Mouse (Mus musculus) forebrain, embryonic 12.5 days (tissue): ENCODE results near the gene Clic1. TPM values are rescaled to one million over a fixed set of nuclear protein-coding genes. Genes with fewer than 3 reads are reported as not detected.
"Not testable (repeated sequence)": the region's sequence is repeated elsewhere in the genome, so short reads cannot be mapped to it uniquely, and the experiment has no call there.

Source experiments
- ATAC-seq: fragments of 200-750 bp; cut with Nextera tagmentation; 2 replicates; pipeline ENCODE4 v1.8.0; 2017; ENCODE audit warnings: moderate TSS enrichment; ENCODE audit not compliant: low FRiP score
- H3K27ac ChIP-seq: fragments of 300-500 bp; sonication (generic); 2 replicates; pipeline ENCODE4 v1.5.1; 2016; ENCODE audit warnings: mild to moderate bottlenecking
- H3K27me3 ChIP-seq: fragments of 300-500 bp; sonication (generic); 2 replicates; pipeline ENCODE4 v1.6.1; 2016; ENCODE audit warnings: mild to moderate bottlenecking
- H3K36me3 ChIP-seq: fragments of 300-500 bp; sonication (generic); replicated peaks from 2 replicates; pipeline ENCODE4 v1.6.1; 2016; ENCODE audit warnings: mild to moderate bottlenecking
- H3K4me1 ChIP-seq: fragments of 300-500 bp; sonication (generic); 2 replicates; pipeline ENCODE4 v1.6.1; 2016
- H3K4me2 ChIP-seq: fragments of 300-500 bp; sonication (generic); 2 replicates; pipeline ENCODE4 v1.6.1; 2016; ENCODE audit warnings: mild to moderate bottlenecking, moderate library complexity
- H3K4me3 ChIP-seq: fragments of 300-500 bp; sonication (generic); replicated peaks from 2 replicates; pipeline ENCODE4 v1.5.1; 2016; ENCODE audit warnings: mild to moderate bottlenecking
- H3K9ac ChIP-seq: fragments of 300-500 bp; sonication (generic); 2 replicates; pipeline ENCODE4 v1.6.1; 2016; ENCODE audit warnings: mild to moderate bottlenecking
- H3K9me3 ChIP-seq: fragments of 300-500 bp; sonication (generic); 2 replicates; pipeline ENCODE4 v1.6.1; 2016
- WGBS: fragments of 180-500 bp; shearing (Covaris S2); methylation state at CpG from one replicate; pipeline ENCODE4 v1.1.7; 2016; 5-methylcytosine and 5-hydroxymethylcytosine counted together
- polyA plus RNA-seq: library from polyadenylated mRNA; unstranded; fragments of >200 nt; fragmentation: Nextera tagmentation; extraction: Ambion mirVana; gene quantifications from 2 replicates; pipeline ENCODE4 v1.2.1, GENCODE M21; 2016

Clic1 gene
- polyA plus RNA-seq, 1 experiment from 2014 or later, result 155 TPM

DNA sequence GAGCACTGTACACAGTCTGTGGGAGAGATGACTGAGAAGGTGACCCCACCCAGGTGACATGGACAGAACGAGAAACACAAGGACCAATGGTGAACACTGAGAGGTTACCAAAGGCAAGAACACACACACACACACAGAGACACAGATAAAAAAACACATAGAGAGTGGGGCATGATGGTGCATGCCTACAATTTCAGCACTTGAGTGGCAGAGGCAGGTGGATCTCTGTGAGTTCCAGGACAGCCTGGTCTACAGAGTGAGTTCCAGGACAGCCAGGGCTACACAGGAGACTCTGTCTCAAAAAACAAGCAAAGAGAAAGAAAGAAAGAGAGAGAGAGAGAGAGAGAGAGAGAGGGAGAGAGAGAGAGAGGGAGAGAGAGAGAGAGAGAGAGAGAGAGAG, 16.1 kb upstream of the Clic1 start:
- not testable (repeated sequence) for H3K36me3 ChIP-seq, H3K27me3 ChIP-seq, H3K9ac ChIP-seq, H3K4me2 ChIP-seq, H3K27ac ChIP-seq, H3K4me1 ChIP-seq, ATAC-seq, H3K9me3 ChIP-seq, H3K4me3 ChIP-seq
- 78% methylated on average over 1 of the region's 1 CpGs for WGBS

DNA sequence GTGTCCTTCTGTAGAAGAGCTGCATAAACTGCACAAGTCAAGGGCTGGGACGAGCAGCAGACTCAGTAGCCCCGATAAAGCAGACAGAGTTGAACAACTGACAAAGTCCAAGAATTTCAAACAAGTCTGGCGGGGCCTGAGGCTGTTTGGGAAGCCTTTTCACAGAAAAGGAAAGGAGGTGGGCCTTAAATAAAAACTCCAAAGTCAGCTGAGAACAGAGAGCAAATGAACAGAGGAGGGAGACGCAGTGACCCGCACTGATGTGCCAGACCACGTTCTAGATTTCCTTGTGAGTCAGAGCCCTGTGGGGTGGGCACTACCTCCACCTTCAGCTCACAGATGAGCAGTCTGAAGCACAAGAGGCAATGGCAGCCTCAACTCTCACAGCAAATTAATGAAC, 14.9 kb upstream of the Clic1 start:
- Histone ChIP-seq H3K4me3 (no peak overlapping the region), H3K27ac (no peak overlapping the region), H3K4me2 (no peak overlapping the region), H3K9ac (no peak overlapping the region), H3K9me3 (no peaks in the 10 kb centered on the region), H3K27me3 (no peaks in the 10 kb centered on the region), H3K36me3 (no peaks in the 10 kb centered on the region), H3K4me1 (peaks cover 6% of the 10 kb centered on the region)
- ATAC-seq, result no peak
- WGBS, result 86% methylated on average over 6 of the region's 6 CpGs

DNA sequence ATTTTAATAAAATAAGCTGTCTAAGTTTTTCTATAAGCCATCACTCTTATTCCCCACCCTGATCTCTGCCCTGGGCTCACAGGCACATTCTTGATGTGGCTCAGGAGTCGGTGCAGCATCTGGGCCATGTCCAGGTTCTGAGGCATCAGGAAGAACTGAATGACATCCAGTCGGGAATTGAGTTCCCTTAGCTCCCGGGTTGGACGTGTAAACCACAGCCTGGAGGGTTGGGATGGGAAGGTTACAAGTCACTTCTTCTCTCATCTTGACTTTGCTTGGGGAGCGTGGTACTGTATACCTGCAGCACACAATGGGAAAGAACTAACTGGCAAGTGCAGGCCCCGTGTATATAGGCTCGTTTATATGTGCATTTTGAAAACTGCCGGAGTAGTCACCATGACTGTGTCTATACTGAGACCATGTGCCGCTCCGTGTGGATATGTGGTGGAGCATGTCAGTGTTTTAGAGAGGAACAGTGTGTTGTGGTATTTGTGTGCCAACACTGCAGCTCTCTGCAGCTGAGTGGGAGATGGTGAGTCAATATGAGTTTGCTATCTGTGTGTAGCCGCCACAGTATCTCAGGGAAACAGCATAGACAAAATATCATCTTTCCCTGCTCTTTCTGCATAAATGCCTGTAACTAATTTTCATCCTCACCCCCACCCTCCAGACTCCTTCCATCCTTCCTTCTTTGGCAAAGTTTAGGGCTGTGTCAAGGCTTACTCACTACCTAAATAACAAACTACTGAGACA, 10.5 kb upstream of the Clic1 start:
- Histone ChIP-seq H3K4me2 (no peak overlapping the region), H3K4me3 (no peak overlapping the region), H3K36me3 (no peaks in the 10 kb centered on the region), H3K27ac (no peak overlapping the region), H3K4me1 (no peaks in the 10 kb centered on the region), H3K27me3 (no peaks in the 10 kb centered on the region), H3K9ac (no peak overlapping the region), H3K9me3 (no peaks in the 10 kb centered on the region)
- ATAC-seq, result no peak
- 90% methylated on average over 11 of the region's 11 CpGs for whole genome bisulfite sequencing

DNA sequence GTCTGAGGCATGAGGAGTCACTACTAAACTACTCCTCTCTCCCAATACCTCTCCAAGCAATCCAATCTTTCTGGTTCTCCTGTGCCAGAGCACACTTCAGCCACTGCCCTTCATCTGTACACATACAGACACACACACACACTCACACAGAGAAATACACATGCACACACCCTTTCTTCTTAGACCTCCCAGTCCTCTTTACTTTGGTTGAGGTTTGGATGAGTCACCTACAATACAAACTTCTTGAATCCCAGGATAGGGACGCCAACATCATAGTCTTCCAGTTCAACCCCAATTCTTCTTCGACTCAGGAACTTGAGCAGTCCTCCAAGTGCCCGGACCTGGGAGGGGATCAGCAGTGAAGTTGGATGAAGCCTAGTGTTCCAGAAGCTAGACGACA, 6.0 kb upstream of the Clic1 start:
- Histone ChIP-seq H3K9me3 (no peaks in the 10 kb centered on the region), H3K36me3 (no peaks in the 10 kb centered on the region), H3K27ac (no peak overlapping the region), H3K4me3 (no peak overlapping the region), H3K27me3 (no peaks in the 10 kb centered on the region), H3K4me1 (peaks cover 29% of the 10 kb centered on the region), H3K9ac (no peak overlapping the region), H3K4me2 (no peak overlapping the region)
- no peak for ATAC-seq
- WGBS, result 90% methylated on average over 4 of the region's 4 CpGs

DNA sequence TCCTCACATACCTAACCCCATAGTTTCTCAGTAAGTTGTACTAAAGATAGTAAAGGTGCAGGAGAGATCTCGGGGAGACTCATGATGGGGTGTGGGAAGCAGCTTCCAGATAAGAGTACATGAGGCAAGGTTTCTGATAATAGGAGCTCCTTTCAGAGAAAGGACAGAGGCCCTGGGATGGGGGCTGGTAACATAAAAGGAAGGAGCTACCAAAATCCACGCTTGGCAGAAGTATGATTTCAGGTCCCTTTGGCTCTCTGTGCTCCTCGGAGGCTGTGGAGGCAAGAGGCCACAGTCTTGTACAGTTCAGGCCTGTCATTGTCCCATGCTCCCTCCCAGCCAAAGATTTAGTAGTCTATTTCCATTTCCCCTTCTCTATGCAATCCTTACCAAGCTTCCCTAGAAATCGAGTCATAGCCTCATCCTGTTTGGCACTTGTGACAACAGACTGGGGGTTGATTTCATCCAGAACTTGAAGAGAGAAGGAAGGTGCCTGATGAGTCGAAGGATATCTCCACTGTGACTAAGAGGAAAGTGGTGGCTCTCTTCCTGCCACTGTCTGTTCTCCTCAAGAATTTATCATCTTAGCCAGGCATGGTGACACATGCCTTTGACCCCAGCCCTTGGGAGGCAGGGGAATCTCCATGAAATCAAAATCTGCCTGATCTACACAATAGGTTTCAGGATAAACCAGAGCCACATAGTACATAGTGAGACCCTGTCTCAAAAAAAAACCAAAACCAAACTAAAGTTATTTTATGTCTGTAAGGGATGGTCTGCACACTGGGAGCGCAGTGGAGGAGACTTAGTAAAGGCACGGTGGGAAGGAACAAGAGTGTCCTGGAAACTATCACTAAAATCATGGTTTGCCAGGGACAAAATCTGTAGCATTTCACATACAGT, 4.6 kb upstream of the Clic1 start:
- peak overlapping the region; percentile 88 for H3K9ac ChIP-seq
- 89% methylated on average over 7 of the region's 7 CpGs for WGBS
- ATAC-seq, result no peak
- H3K4me1 ChIP-seq, result peaks cover 43% of the 10 kb centered on the region
- no peaks in the 10 kb centered on the region for H3K9me3 ChIP-seq
- H3K4me3 ChIP-seq, result peak overlapping the region; percentile 54
- H3K36me3 ChIP-seq, result no peaks in the 10 kb centered on the region
- no peak overlapping the region for H3K27ac ChIP-seq
- peak overlapping the region; percentile 93 for H3K4me2 ChIP-seq
- no peaks in the 10 kb centered on the region for H3K27me3 ChIP-seq

DNA sequence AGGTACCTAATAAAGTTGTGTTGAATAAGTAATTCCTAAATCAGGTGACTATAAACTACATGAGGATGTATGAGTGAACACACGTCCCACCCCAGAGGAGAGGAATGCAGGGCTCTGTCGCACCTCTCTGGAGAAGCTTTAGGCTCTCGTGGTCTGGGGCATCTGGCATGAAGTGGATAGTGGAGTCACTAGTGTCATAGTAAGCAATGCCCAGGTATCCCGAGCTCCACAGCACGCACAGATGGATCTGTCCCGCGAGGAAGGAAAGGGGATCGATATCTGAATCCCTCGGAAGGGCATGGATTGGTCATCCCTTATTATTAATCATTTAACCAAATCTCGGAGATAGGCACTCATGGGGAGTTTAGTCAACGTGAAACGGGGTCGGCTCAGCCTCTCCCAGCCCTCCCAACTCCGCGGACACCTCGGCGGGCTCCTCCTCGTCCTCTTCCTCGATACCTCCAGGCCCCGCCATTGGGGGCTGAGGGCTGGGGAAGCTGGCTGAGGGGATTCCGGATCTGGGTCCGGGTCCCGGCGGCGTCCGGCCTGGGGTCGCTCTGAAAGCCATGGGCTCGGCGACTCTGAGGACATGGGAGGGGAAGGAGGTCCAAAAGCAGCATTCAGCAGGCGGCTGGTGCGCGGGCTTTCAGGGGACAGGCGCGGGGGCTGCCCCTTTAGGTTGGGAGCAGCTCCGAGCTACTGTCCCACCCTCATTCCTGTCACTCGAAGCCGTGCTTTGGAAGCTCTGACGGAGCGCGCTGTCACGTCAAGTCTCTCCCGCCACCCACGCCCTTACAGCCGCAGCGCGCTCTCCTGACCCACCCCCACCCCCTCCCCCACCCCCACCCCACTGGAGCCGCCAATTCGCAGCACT, 3.7 kb upstream of the Clic1 start:
- Histone ChIP-seq H3K27ac (peak overlapping the region; percentile 90), H3K36me3 (no peaks in the 10 kb centered on the region), H3K9ac (peak overlapping the region; percentile 88), H3K27me3 (no peaks in the 10 kb centered on the region), H3K4me3 (peak overlapping the region; percentile 54), H3K9me3 (no peaks in the 10 kb centered on the region), H3K4me2 (peak overlapping the region; percentile 93), H3K4me1 (peaks cover 45% of the 10 kb centered on the region)
- 7% methylated on average over 47 of the region's 48 CpGs for WGBS
- ATAC-seq, result peak; percentile 73

DNA sequence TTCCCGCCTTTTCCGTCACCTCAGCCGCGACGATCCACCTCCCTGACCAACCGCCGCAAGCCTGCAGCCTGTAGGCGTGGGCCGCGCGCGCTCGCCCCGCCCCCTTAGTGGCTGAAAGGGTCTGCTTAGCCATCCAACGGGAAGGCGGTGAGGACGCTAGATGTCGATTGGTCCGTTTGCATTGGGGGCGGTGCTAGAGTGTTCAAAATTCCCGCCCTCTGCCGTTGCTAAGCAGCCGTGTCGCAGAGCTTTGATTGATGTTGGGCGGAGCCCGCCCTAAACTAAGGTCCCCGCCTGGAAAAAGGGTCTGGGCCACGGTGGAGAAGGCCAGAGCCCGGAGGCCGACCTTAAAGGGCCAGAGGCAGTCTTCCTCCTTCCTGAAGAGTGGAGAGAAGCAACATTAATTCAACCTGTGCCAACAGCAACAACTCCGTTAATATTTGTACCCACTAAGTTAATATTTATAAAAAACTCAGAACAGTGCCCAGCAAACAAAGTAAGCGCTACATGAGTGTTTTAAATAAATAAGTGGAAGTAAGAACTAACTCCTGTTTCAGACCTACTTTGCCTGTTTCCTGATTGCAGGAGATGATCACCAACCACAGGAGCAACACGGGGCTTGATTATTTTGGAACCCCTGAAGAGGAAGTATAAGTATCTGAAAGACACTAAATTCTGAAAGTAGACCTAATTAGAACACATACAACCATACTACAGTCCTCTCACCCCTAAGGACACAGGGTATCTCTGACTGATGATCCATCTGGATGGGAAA, 2.9 kb upstream of the Clic1 start, which contains the start of gene Msh5:
Gene Msh5 (minus strand): TSS at position 65 of the 775 bp plus-strand sequence.
- peak; percentile 97 for ATAC-seq
- H3K4me1 ChIP-seq, result peaks cover 53% of the 10 kb centered on the region
- peak within 1 kb of the TSS; percentile 90 for H3K27ac ChIP-seq
- H3K27me3 ChIP-seq, result no peaks in the 10 kb centered on the region
- no peaks in the 10 kb centered on the region for H3K9me3 ChIP-seq
- 3% methylated on average over 33 of the region's 33 CpGs for WGBS
- H3K4me2 ChIP-seq, result peak within 1 kb of the TSS; percentile 93
- peak within 1 kb of the TSS; percentile 54 for H3K4me3 ChIP-seq
- no peaks in the 10 kb centered on the region for H3K36me3 ChIP-seq
- H3K9ac ChIP-seq, result peak within 1 kb of the TSS; percentile 88

DNA sequence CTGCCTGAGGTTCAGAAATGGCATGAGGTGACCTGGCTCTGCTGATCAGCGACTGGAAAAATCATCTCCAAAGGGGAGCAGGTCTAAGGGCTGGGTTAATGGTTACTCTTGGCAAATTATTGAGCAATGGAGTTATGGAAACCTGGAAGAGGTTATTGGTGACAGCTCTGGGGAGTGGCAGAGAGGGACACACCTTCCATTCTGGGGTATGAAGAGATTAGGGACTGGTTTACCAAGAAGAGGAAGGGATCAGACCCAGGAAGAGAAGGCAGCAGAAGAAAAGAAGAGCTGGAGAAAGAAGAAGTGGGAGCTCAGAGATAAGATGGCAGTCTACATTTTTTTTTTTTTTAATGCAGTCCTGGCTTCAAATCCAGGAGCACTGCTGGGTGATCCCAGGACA, 2.1 kb upstream of the Clic1 start:
- no peak for ATAC-seq
- Histone ChIP-seq H3K4me1 (peaks cover 61% of the 10 kb centered on the region), H3K4me2 (no peak overlapping the region)

DNA sequence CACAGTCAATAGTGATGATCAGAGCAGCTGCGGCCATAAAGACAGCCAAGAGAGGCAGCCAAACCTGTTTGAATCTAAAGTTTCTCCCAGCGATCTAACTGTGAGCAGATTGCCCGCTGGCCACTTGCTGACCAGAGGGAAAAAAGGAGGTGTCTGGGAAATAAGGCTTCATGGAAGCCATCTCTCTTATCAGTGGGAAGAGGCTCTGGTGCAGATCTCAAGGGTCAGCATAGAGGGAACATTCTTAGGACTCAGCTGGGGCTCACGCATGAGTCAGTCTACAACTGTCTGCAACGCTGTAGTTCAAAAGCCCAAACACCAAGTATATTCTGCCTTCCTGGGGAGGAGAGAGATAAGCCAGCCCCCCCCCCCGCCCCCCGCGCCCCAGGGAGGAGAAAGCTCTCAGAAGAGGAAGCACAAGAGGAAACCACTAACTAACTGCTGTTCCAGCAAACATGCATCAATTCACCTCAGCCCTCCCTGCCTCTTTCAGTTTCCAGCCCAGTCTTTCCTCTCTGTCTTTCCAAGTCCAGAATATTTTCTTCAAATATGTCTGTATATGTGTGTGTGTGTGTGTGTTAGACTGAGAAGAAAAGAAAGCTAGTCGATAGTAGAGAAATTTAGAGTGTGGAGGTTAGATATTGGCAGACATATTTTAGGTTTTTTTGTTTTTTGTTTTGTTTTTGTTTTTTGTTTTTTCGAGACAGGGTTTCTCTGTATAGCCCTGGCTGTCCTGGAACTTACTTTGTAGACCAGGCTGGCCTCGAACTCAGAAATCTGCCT, 1.4 kb upstream of the Clic1 start:
- Histone ChIP-seq H3K4me1 (peaks cover 65% of the 10 kb centered on the region), H3K27me3 (no peaks in the 10 kb centered on the region), H3K9ac (no peak overlapping the region), H3K36me3 (peaks cover 10% of the 10 kb centered on the region), H3K4me2 (no peak overlapping the region; the same call in 1 of the 2 replicates), H3K27ac (peak overlapping the region; percentile 53; the same call in 1 of the 2 replicates), H3K4me3 (no peak overlapping the region), H3K9me3 (no peaks in the 10 kb centered on the region)
- WGBS, result 48% methylated on average over 11 of the region's 11 CpGs
- ATAC-seq, result no peak

More for the DNA sequence above, 2.1 kb upstream of the Clic1 start:
- H3K36me3 ChIP-seq, result peaks cover 4% of the 10 kb centered on the region
- no peak overlapping the region for H3K9ac ChIP-seq
- WGBS, result 59% methylated on average over 1 of the region's 1 CpGs
- no peaks in the 10 kb centered on the region for H3K9me3 ChIP-seq
- H3K27me3 ChIP-seq, result no peaks in the 10 kb centered on the region
- no peak overlapping the region for H3K4me3 ChIP-seq
- peak overlapping the region; percentile 53; the same call in 1 of the 2 replicates for H3K27ac ChIP-seq

DNA sequence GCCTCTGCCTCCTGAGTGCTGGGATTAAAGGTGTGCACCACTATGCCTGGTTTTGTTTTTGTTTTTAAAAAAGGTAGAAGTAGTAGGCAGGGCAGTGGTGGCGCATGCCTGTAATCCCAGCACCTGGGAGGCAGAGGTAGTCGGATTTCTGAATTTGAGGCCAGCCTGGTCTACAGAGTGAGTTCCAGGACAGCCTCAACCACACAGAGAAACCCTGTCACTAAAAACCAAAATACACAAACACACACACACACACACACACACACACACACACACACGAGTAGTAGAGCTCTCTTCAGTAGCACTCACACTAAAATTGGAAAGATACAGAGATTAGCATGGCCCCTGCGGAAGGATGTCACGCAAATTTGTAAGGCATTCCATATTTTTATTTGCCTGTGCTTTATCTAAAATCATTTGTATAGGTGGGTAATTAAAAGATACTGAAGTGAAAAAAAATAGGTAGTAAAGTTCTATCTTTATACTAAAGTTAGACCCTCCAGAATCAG, 780 bp upstream of the Clic1 start:
- H3K27me3 ChIP-seq, result no peaks in the 10 kb centered on the region
- H3K36me3 ChIP-seq, result peaks cover 16% of the 10 kb centered on the region
- 81% methylated on average over 5 of the region's 5 CpGs for WGBS
- ATAC-seq, result no peak
- H3K4me1 ChIP-seq, result peaks cover 65% of the 10 kb centered on the region
- H3K9me3 ChIP-seq, result no peaks in the 10 kb centered on the region
- H3K9ac ChIP-seq, result no peak overlapping the region
- no peak overlapping the region for H3K4me3 ChIP-seq
- peak overlapping the region; percentile 78 for H3K4me2 ChIP-seq
- H3K27ac ChIP-seq, result peak overlapping the region; percentile 96
